Mouse (Mus musculus) neutrophil, adult 5-6 weeks (primary cell): ENCODE measurements around the gene D230025D16Rik. TPM values are rescaled to one million over a fixed set of nuclear protein-coding genes. Genes with fewer than 3 reads are reported as not detected.

Source experiments
- ATAC-seq: fragments of 151-379, 151-347 bp; 2 replicates; pipeline ENCODE4 v1.8.0; 2017; ENCODE audit warnings: mild to moderate bottlenecking, moderate TSS enrichment; ENCODE audit not compliant: insufficient number of reproducible peaks, poor library complexity, low FRiP score, severe bottlenecking; ENCODE audit errors: extremely low read depth
- total RNA-seq: library from RNA; stranded (forward); fragments of 200-1000 nt; gene quantifications from 2 replicates; pipeline ENCODE4 v1.2.3, GENCODE M21; 2017

The D230025D16Rik gene
- total RNA-seq, 1 experiment from 2014 or later, result 29.0 TPM

DNA sequence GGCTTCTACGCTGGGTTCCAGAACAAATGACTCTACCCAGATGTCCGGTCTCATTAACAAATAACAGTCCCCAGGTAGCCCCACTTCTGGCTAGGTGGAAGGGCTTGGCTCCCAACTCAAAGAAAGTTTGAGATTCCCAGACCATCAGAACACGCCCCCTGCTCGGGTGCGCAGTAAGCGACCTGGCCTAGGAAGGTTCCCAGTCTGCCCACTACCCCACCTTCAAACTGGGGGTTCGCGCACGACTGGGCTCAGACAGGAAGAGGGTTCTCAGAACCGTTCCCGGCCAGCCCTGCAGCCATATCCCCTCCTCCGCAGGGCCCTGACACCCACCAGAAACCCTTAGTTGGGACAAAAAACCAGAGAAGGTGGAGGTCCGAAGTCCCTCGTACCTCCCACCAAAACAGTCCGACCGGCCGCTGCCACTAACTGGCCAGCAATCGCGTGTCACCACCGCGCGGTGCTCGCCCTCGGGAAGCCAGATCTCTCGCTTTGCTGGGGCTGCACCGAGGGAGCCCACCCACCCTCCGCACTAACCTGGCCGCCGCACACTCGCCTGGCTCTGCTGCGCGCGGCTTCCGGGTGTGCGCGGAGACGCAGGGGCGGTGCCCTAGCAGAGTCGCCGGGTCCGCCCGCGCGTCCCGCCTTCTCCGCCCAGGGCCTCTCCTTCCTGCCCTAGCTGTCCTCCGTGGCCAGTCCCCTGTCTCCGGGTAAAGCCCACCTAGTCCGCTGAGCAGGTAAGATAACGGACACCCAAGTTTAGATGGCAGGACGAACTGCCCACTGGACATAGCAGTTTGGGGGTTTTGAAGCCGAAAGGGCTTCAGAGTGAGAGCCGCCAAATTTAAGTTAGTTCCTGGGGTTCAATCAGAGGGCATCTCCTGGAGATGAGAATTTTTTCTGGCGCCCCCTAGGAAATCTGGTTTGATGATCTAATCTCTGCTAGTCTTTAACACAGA, 39.4 kb downstream of the D230025D16Rik start, which contains the start of the genes Tradd and Fbxl8:
Gene Tradd, minus strand, starts transcription at position 586 of the 959 bp plus-strand sequence.
Gene Fbxl8, plus strand, starts transcription at position 625 of the 959 bp plus-strand sequence.
- peak; percentile 37; the same call in 1 of the 2 replicates for ATAC-seq

DNA sequence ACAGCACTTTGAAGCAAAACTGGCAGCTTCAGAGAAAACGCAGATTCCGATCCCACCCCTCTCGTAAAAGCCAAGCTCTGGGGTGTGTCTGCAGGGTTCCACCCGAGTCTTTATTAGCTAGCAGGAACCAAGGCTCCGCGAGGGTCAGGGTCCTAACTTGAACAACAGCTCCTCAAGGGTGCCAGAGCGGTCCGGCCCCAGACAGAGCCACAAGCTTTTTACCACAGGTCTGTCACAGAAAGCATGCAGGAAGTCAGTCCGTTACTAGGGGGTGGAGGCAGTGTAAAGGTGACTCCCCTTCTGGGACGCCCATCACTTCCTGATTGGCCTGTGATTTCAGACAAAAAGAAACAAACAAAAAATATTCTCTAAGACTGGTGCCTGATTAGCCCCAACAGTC, 40.2 kb downstream of the D230025D16Rik start:
- ATAC-seq, result peak; percentile 74

- ATAC-seq, result peak; percentile 48; the same call in 1 of the 2 replicates
Observed at GRCm38 (mm10) chr8:105266775-105267174, 41.8 kb downstream of the D230025D16Rik start.

DNA sequence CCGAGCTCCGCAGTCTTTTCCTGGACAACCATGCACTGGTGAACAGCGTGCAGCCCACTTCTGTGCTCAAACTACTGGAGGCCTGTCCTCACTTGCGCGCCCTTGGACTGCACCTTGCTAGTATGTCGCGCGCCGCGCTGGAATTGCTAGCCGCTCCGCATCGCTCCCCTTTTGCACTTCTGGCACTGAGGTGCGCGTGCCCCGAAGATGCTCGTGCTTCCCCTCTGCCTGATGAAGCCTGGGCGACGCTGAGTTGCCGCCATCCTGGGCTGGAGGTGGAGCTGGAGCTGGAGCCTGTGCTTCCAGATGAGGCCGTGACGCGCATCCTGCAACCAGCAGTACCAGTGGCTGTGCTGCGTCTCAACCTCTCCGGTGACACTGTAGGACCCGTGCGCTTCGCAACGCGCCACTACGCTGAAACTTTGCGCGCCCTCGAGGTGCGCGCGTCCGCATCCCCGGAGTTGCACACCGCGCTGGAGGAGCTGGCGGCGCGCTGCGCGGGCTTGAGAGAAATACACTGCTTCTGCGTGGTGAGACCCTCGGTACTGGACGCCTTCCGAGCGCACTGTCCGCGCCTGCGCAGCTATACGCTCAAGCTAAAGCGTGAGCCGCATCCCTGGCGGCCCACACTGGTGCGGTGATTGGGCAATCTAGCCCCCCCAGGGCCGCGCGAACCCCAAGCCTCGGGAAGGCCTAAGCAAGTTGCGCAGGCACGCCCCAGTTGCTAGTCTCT, 43.6 kb downstream of the D230025D16Rik start:
- ATAC-seq, result no peak

DNA sequence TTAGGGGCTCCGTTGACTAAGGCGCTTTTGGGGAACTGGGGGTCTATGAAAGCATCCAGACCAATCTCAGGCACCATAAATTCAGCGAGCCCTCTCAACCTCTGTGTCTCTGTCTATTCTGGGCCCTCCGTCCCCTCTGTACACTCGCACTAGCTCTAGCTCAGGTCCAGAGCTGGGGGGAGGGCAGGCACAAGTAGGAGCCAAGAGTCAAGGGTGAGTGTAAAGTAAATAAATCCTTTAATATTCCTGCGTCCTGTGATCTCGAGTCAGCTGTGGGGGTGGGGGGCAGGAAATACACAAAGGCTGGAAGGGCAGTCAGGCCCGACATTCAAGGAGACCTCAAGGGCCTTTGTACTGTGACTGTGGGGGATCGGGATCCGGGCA, 44.1 kb downstream of the D230025D16Rik start:
- ATAC-seq, result no peak

GRCm38 (mm10) chr8:105269461-105269947, 44.6 kb downstream of the D230025D16Rik start, which contains the start of gene Hsf4:
TSS of gene Hsf4 (plus strand) at chr8:105269801.
- ATAC-seq, result no peak

DNA sequence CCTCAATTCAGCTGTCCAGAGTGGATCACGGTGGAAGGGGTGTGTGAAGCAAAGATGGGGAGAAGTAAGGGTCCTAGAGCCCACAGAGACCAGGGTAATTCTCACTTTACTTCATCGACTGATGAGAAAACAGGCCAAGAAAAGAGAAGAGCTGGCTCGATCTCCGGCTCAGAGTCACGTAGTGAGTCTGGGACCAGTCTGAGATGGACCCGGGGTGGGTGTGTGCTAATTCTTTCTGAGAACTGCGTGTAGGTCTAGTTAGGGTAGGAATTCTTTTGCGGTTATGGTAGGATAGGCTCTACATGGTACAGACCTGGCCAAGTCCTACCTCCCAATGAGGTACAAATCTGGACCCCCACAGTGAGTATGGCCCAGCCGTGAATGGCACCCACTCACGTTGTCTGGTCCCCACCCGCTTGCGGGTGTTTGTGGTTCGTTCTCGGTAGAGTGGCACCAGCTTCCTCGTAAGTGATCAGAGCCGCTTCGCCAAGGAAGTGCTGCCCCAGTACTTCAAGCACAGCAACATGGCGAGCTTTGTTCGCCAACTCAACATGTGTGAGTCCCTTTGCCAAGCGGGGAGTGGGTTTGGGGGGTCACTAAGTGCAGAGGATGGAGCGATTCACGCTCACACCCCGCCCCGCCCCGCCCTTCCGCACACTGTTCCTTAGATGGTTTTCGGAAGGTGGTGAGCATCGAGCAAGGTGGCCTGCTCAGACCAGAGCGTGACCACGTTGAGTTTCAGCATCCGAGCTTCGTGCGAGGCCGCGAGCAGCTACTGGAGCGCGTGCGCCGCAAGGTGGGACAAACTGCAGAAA, 45.4 kb downstream of the D230025D16Rik start:
- no peak for ATAC-seq

DNA sequence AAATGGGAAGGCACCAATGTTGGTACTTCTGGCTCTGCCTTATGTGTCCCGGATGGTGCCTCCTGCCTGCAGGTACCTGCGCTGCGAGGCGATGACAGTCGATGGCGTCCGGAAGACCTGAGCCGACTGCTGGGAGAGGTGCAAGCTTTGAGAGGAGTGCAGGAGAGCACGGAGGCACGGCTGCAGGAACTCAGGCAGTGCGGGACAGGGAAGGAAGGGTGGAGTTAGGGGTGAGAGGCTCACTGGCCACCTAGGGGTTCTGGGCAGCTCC, 45.9 kb downstream of the D230025D16Rik start:
- no peak for ATAC-seq

- no peak for ATAC-seq
Observed at GRCm38 (mm10) chr8:105275387-105275786, 50.4 kb downstream of the D230025D16Rik start.

DNA sequence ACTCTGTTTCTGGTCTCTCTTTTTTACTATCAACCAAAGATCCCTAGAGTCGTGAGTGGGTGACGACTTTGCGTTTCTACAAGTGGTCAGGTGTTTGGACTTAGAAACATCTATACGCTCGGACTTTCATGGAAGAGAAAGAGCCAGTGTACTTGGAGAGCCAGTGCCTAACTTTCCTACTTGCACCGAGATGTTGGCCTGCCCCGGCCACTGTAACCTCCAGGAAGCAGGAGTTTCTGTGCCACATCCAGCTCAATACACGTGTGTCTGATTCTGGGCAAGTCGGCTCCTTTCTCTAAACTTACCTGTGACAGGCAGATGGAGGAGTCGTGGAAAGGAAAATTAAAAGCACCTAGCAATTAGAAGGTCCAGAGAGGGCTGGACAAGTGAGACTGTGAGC, 50.9 kb downstream of the D230025D16Rik start, which contains the start of gene Nol3:
Gene Nol3, plus strand, starts transcription at position 301 of the 400 bp plus-strand sequence.
- no peak for ATAC-seq

GRCm38 (mm10) chr8:105276292-105277120, 51.6 kb downstream of the D230025D16Rik start:
- no peak for ATAC-seq

DNA sequence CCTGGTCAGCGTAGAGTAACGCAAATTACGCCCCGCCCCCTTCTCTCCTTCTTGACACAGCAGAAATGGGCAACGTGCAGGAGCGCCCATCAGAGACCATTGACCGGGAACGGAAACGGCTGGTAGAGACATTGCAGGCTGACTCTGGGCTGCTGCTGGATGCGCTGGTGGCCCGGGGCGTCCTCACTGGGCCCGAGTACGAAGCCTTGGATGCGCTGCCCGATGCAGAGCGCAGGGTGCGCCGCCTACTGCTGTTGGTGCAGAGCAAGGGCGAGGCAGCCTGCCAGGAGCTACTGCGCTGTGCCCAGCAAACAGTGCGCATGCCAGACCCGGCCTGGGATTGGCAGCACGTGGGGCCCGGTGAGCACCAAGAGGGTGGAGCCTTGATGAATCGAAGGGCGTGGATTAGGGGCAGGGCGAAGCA, 54.0 kb downstream of the D230025D16Rik start:
- ATAC-seq, result peak; percentile 21; the same call in 1 of the 2 replicates

DNA sequence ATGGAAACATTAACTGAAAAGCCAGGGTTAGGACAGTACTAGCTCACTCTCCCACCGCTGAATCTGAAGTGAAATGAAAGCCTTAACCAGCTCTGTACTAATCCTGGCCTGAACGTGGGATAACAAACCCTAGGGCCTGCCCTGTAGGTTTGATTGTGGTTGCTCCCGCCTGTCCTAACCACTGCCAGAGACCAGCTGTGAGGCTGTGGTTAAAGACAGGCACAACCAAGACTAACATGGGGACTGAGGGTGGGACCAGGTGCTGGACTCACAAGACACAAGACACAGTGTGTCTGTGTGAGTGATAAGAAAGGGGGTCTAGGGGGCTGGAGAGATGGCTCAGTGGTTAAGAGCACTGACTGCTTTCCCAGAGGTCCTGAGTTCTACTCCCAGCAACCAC, 55.6 kb downstream of the D230025D16Rik start:
- no peak for ATAC-seq

- no peak for ATAC-seq
Observed at GRCm38 (mm10) chr8:105281821-105282220, 56.9 kb downstream of the D230025D16Rik start.

DNA sequence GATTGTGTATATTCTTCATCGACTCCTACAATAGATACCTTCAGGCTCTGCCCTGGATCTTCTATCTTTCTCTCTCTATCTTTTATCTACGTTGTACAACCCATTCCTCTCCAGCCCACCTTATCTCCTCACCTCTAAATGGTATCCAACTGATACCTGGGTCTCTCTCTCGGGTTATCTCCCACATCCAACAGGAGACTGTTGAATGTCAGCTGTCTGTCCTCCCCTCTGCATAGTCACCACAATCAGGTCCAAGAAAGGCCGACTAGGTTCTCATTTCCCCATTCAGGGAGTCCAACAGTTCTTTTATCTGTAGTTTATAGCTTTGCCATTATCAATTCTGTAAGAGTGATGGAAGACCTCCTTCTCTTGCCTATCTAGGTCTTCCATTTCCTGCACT, 57.3 kb downstream of the D230025D16Rik start:
- no peak for ATAC-seq

GRCm38 (mm10) chr8:105283074-105283473, 58.1 kb downstream of the D230025D16Rik start:
- peak; percentile 46; the same call in 1 of the 2 replicates for ATAC-seq

GRCm38 (mm10) chr8:105285514-105285913, 60.6 kb downstream of the D230025D16Rik start:
- ATAC-seq, result no peak

DNA sequence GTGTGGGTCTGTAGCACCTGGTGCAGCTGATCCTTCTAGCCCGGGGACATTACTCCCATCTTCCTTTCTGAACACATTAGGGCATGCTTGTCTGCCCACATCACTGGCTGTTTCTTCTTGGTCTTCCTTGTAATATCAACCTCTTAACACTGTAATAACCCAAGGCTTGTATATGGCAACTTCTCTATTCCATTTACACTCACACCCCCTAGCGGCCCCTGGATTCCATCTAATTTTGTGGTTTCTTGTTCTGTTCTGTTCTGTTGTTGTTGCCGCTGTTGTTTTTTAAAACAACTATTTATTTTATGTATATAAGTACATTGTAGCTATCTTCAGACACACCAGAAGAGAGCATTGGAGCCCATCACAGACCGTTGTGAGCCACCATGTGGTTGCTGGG, 62.0 kb downstream of the D230025D16Rik start:
- ATAC-seq, result no peak
